Mouse (Mus musculus): ENCODE measurements around the gene Eddm3b.

- TF ChIP-seq CTCF (IDR thresholded peaks at IDR 0.05; ENCODE audit: low read depth, low read length): no peak
- no peak for TF ChIP-seq EP300 (IDR thresholded peaks at IDR 0.05; ENCODE audit: insufficient read depth, low read depth, low read length)
- no peak for TF ChIP-seq POLR2A (IDR thresholded peaks at IDR 0.05; ENCODE audit: insufficient read depth, low read length)
These were observed 28.3 kb upstream of the Eddm3b start for GRCm38 (mm10) chr14:51085911-51086310.
